Mouse (Mus musculus) stomach, postnatal 0 days (tissue): ENCODE data around the gene Grhpr.

ENCODE experiments used
- CTCF ChIP-seq: IDR thresholded peaks from 2 replicates; pipeline ENCODE4 v1.5.1; 2016; ENCODE audit warnings: antibody characterized with exemption, low read depth, mild to moderate bottlenecking, moderate library complexity
- EP300 ChIP-seq: optimal IDR thresholded peaks from 2 replicates; pipeline ENCODE3; 2016; ENCODE audit warnings: antibody characterized with exemption

DNA sequence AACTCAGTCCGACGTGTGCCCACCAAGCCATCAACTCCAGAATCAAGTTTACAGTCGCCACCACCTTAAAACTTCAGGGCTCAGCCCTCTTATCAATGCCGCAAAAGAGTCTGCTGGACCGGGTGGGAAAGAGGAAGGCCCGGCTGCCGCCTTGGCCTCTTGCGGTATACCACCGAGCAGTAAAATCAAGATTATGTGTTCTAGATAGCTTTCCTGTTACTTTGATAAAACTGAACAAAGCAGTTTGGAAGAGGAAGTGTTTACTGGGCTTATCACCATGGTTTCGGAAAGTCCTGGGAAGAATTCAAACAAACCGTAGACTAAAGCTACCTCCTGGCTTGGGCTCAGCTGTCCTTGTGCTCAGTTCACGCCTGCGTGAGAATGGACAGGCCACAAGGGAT, 31.8 kb downstream of the Grhpr start:
- TF ChIP-seq CTCF = no peak
- no peak for TF ChIP-seq EP300
